Mouse (Mus musculus): ENCODE data around the gene Itpkb. TPM values are rescaled to one million over a fixed set of nuclear protein-coding genes. Genes with fewer than 3 reads are reported as not detected.

The Itpkb gene
- polyA plus RNA-seq, 1 experiment from 2014 or later: 6.8 TPM

DNA sequence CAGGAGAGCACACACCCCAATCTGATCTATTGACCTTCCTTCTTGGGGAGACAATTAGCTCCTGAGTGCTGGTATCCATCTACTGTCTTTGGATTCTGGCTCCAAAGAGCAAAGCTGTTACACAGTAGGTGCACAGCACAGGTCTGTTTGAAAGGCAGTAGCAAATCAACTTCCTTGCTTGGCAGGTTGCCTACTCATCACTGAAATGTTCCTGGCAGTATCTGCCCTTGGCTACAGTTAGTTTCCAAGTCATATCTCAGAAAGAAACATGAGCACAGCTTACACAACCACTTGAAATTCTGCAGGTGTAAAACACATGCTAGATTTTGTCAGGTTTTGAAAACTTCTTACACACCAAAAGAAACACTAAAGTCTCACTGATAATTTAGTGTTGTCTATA lies 143.3 kb downstream of the Itpkb start:
- no peak overlapping the region for H3K4me2 ChIP-seq (ENCODE audit: low read length)
- H3K4me3 ChIP-seq (replicated peaks; ENCODE audit: low read depth, low read length): no peak overlapping the region
- no peaks in the 10 kb centered on the region for H3K9me3 ChIP-seq (replicated peaks; ENCODE audit: low read length)
- TF ChIP-seq CTCF (IDR thresholded peaks at IDR 0.05; ENCODE audit: low read depth): no peak
- no peak for ATAC-seq (replicated peaks; ENCODE audit: low FRiP score, low read depth)
- H3K36me3 ChIP-seq (ENCODE audit: insufficient read depth, low read length): no peaks in the 10 kb centered on the region
- H3K4me1 ChIP-seq (replicated peaks; ENCODE audit: insufficient read depth, low read length): no peaks in the 10 kb centered on the region
- H3K27ac ChIP-seq: no peak overlapping the region
- no peak for DNase-seq (ENCODE audit: low spot score)
- no peaks in the 10 kb centered on the region for H3K27me3 ChIP-seq (ENCODE audit: insufficient read depth, low read length)
- no peak overlapping the region for H3K9ac ChIP-seq (ENCODE audit: low read depth, low read length)

Other genes with a start within 250 kb of the Itpkb start
- gene Coq8a, start 130.9 kb upstream of the Itpkb start, polyA plus RNA-seq (2015; fragmentation: Nextera tagmentation; extraction: Ambion mirVana): 31.5 and 33.6 TPM in 2 replicates
- 19.8 and 20.8 TPM in 2 replicates for gene Psen2, start 67.0 kb upstream of the Itpkb start, polyA plus RNA-seq (2015; fragmentation: Nextera tagmentation; extraction: Ambion mirVana)
- gene Stum, start 153.0 kb downstream of the Itpkb start, polyA plus RNA-seq (2015; fragmentation: Nextera tagmentation; extraction: Ambion mirVana): 0.64 and 1.0 TPM in 2 replicates
- gene Parp1, start 238.4 kb downstream of the Itpkb start, polyA plus RNA-seq (2015; fragmentation: Nextera tagmentation; extraction: Ambion mirVana): 69.8 and 75.3 TPM in 2 replicates

Measured in kidney, postnatal 0 days (tissue).